Mouse (Mus musculus) ovary, postnatal 14 days (tissue): ENCODE data around the gene She.
"Not testable (repeated sequence)": the region's sequence is repeated elsewhere in the genome, so short reads cannot be mapped to it uniquely, and the experiment has no call there.

Source experiments
- DNase-seq: peaks from one replicate; pipeline ENCODE4 v3.0.0; 2022; ENCODE audit warnings: low spot score

She gene

GRCm38 (mm10) chr3:89830815-89831591 lies at the start of gene She:
Gene She (plus strand): TSS chr3:89831370.
- no peak for DNase-seq

DNA sequence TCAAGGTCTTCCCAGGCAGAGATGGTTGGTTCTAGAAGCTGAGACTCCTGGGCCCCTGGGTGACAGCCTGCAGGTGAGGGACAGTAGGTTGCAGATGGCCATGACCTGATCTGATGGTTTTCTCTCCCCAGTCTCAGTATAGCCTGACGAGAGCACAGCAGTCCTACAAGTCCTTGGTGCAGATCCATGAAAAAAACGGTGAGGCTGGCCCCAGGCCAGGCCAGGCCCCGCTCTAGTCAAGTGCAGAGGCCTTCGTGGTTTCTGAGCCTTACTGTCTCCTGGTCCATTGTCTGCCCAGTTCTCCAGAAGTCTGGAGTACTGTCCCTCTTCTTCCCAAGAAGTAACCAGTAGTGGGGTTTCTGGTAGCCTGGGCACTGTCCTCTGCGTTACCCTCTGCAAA lies 49.5 kb upstream of the She start:
- DNase-seq, result no peak

- peak; percentile 87 for DNase-seq
These were observed 46.0 kb upstream of the She start for GRCm38 (mm10) chr3:89784991-89785753.

DNA sequence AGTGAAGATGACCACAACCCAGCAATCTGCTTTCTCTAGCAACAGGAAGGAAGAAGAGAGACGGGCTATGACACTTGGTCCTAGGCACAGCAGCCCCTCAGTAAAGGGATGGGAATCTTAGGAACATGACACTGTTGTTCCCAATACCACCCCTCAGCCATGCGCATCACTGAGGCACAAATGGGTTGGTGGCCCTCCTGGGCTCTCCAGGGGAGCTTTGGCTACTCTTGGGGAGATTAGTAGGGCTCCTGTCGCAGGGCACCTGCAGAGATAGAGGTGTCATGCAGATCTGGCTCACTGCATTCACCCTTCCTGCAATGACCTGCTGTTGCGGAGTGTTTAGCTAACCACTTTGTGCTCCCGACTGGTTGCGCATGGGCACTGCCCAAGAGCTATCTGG lies 44.9 kb upstream of the She start:
- DNase-seq, result no peak

- no peak for DNase-seq
These were observed 42.4 kb upstream of the She start for GRCm38 (mm10) chr3:89788680-89789352.

DNA sequence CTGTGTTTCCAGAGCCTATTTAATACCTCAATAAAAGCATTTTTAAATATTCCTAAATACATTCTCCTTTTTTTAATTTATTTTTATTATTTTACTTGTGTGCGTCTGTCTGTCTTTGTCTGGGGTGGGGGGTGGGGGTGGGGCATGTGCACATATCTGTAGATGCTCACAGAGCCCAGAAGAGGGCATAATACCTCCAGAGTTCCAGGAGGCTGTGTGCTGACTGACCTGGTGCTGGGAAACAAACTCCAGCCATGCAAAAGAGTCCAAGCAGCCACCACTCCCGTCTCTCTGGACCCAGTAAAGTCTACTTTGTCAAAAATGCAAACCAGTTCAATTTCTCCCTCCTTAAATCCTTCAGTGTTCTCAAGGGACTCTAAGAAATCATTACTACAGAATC lies 36.6 kb upstream of the She start:
- DNase-seq, result no peak

DNA sequence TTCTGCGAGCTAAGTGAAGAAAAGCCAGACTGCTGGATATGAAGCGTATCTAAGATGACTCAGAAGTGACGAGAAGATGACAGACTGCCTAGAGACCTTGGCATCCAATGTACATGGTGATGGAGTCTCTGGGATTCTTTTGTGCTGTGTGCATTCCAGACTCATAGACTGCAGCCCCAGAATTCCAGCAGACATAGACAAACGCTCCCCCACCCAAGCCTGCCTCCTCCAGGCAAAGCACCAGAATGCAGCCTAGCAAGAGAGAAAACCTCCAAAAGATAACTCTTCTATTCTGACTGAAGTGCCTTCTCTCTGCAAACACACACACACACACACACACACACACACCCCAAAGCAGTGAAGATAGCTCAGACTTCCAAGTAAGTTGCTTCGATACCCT lies 35.4 kb upstream of the She start:
- DNase-seq, result no peak

DNA sequence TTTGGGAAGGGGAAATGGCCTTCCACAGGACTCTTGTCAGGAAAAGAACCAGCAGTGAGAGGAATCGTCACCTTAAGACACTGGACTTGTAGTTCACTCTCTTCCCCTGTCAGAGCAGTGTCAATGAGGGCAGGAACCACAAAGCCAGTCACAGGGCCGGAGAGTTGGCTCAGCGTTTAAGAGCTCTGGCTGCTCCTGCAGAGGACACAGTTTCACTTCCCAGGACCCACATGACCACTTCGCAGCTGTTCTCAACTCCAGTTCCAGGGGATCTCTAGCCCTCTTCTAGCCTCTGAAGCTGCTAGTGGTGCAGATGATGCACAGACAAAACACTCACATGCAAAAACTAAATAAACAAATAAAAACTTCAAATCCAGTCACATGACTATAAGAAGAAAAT lies 34.8 kb upstream of the She start:
- no peak for DNase-seq

GRCm38 (mm10) chr3:89798518-89798917 lies 32.7 kb upstream of the She start:
- DNase-seq, result no peak

- DNase-seq, result no peak
These were observed 31.7 kb upstream of the She start for GRCm38 (mm10) chr3:89799476-89799875.

GRCm38 (mm10) chr3:89800078-89800477 lies 31.1 kb upstream of the She start:
- DNase-seq, result not testable (repeated sequence)

- DNase-seq, result no peak
These were observed 30.2 kb upstream of the She start for GRCm38 (mm10) chr3:89800774-89801506.

DNA sequence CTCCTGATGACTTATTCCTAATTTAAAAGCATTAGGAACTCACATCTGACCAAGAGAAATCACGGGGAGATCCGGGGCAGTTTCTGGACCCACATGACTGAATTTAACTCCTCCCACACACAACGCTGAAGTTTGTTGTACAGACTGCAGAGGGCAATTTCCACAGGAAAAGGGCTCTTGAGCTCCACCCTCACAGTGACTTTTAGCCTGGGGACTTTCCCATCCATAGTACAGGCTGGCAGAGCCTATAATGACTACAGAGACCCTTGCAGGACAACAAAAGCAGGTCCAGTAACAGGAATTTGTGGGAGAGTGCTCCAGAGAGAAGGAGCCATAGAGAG lies 29.7 kb upstream of the She start:
- DNase-seq, result no peak

DNA sequence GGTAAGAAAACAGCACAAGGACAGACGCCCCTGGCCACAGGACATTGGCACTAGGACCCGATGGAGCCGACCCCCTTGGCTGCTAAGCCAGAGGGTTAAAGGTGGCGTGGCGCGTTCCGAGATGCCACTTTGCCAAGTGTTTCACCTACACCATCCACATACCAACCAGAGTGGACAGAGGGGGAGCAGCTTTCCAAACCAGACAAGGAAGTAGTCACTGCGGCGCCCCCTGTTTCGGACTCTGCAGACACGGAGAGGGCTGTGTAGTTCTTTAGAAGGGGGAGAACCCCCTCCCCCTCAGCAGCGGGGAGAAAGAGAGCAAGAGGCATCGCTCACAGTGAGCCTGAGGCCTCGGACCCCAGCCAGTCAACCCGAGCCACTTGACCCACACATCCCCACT lies 28.3 kb upstream of the She start:
- DNase-seq, result no peak

DNA sequence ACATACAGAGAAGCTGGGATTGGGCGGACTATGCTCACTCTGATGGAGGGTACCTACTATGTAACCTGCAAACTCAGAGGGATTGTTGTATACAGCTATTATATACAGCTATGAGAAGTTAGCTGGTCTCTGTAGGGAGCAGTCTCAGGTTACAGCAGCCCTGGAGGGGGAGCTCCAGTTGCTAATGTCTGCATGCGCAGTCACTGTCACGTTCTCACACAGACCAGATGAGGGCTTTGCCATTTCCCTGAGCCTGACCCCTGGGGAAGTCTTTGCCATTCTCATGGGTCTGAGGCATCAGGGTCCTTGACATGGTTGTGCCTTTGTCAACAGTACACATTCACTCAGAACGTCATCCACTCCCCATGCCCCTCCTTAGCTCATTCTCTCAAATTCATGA lies 26.0 kb upstream of the She start:
- no peak for DNase-seq

GRCm38 (mm10) chr3:89806751-89807150 lies 24.4 kb upstream of the She start:
- no peak for DNase-seq

DNA sequence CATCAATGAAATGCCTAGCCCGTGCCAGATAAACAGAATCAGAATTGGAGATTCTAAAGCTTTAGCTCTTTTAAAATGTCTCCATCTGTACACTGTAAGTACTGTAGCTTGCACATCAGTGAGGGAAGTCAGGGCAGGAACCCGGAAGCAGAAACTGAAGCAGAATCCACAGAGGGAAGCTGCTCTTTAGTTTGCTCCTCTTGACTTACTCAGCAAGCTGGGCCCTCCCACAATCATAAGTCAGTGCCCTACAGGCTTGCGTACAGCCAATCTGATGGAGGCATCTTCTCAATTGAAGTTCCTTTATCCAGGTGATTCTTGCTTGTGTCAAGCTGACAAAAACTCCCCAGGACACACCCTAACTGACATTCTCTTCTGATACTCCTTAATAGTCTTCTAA lies 24.0 kb upstream of the She start:
- DNase-seq, result no peak

DNA sequence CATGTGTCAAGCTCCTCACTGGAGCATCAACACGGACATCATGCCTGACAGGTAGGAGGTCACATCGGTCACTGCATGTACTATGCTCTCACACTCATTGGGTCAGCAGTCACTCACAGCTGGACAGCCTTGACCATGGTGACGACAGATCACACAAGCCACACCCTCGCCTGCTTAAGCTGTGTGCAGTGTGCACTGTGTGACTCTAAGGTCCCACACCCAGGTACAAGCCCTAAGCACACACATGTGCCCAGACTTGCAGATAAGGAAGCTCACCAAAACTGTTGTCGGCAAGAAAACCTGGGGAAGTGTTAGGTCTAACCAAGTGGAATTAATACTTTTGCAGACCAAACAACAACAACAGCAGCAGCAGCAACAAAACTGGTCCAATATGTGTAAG lies 23.3 kb upstream of the She start:
- DNase-seq, result no peak

- no peak for DNase-seq
These were observed 22.5 kb upstream of the She start for GRCm38 (mm10) chr3:89808638-89809037.

- no peak for DNase-seq
These were observed 20.3 kb upstream of the She start for GRCm38 (mm10) chr3:89810841-89811240.

DNA sequence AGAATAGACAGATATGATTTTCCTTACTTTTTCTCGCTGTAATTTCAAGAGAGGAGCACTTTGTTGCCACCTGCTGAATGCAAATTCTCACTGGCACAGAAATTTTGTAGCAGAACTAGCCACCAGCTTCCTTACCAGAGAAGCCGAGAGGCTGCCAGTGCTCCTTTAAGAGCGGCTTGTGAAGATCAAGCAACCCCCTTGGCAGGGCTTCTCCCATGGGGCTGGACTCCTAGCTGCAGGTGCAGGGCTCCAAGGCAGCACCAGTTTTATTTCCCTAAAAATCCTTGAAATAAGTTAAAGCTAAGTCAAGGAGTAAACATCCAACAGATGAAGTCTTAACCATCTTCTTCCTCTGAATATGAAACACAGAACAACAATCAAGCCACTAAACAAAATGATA lies 19.0 kb upstream of the She start:
- DNase-seq, result no peak

DNA sequence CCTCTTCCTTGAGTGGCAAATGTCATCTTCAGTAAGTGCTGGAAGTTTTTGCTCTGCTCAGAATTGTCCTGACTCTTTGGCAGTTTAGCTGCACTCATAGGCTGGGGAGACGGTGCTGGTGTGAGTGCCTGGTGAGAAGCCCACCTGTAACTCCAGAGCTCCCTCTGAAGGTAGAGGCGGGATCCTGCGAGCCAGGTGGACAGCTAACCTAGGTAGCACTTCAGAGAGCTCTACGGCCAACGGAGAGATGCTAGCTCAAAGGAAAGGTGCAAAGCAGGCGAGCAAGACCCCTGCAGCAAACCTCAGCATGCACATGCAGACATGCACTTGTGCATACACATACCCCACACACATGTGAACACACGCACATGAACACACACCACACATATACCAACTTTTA lies 17.1 kb upstream of the She start:
- no peak for DNase-seq

DNA sequence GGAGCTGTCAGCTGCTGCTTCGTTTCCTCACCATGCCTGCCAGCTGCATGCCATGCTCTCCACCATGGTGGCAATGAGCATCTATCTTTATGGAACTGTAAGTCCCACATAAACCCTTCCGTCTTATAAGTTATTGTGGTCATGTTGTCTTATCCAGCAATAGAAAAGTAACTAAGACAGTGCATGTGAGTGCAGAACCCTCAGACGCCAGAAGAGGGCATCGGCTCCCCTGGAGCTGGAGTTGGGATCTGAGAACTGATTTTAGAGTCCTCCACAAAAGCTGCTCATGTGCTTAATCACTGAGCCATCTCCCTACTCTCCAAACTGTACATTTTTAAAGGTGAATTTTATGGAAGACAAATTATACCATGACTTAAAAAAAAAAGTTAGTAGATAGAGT lies 14.1 kb upstream of the She start:
- peak; percentile 31 for DNase-seq
